Mouse (Mus musculus): ENCODE data around the gene Tssc4. TPM values are rescaled to one million over a fixed set of nuclear protein-coding genes. Genes with fewer than 3 reads are reported as not detected.

Gene Tssc4
- polyA plus RNA-seq, 2 experiments = 26.9 to 38.5 TPM

DNA sequence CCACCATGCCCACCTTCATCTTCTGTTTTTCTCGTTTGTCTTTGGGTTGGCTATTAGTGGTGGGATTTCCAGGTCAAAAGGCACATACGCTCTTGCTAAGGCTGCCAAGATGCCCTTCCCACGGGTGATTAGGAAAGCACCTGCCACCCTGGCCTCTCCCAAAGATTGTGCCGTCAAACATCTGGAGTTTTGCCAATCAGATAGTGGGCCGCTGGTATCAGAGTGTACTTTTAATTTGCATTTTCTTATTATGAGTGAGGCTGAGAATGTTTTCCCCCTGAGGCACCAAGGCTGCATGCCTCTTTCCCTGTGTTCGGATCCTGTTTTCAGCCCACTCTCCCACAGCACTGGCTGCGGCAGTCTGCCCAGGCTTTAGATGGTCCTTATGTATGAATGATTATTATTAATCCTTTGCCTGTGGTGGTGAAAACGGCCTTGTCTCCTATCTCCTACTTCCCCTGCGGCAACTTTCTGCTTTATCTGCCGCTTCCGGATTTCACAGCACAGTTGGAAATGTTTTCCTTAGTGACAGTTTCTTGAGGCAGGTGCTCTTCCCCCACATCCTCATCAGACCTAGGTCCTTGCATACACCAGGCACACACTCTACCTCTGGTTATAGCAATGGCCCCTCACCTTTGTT, 36.3 kb downstream of the Tssc4 start:
- no peak overlapping the region for H3K4me2 ChIP-seq (ENCODE audit: low read depth)
- H3K9ac ChIP-seq (replicated peaks) = no peak overlapping the region
- ATAC-seq (ENCODE audit: insufficient read depth) (no peak), DNase-seq (ENCODE audit: low read depth in 3 of 3, low spot score in 3 of 3) (no peak)
- H3K4me1 ChIP-seq (replicated peaks; ENCODE audit: control insufficient read depth in 2 of 2, insufficient read depth in 2 of 2, low read length in 1 of 2) = no peaks in the 10 kb centered on the region
- no peak overlapping the region for H3K27ac ChIP-seq
- H3K9me3 ChIP-seq (ENCODE audit: control insufficient read depth, low read length) = no peaks in the 10 kb centered on the region
- WGBS (ENCODE audit: insufficient replicate concordance) = 45% methylated on average over 11 of the region's 11 CpGs
- H3K4me3 ChIP-seq (ENCODE audit: insufficient read depth in 1 of 2, low read depth in 2 of 2, low read length in 2 of 2) = no peak overlapping the region
- H3K36me3 ChIP-seq (replicated peaks; ENCODE audit: control insufficient read depth, insufficient read depth, low read depth) = no peaks in the 10 kb centered on the region
- TF ChIP-seq EP300 (IDR thresholded peaks at IDR 0.05; ENCODE audit: low read depth) = no peak
- no peak for TF ChIP-seq CTCF (IDR thresholded peaks at IDR 0.05; ENCODE audit: low read depth)
- peaks cover 27% of the 10 kb centered on the region for H3K27me3 ChIP-seq (ENCODE audit: control insufficient read depth, insufficient read depth, low read length)

DNA sequence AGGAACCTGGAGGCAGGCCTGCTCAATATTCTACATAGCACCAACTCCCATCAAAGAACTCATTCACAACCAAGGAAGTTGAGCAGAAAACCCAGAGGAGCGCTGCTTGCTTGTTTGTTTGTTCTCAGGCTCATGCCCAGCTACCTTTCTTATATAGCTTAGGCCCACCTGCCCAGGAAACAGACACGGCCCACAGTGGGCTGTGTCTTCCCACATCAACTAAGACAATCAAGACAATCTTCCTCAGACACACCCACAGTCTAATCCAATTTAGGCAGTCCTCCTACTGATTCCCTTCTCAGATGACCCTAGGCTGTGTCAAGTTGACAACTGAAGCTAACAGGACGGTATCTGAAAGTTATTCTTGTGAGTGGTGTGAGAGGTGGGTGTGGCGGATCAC, 37.0 kb downstream of the Tssc4 start, which contains the start of gene Kcnq1:
Gene Kcnq1 (plus strand): TSS at position 301 of the 400 bp plus-strand sequence.
- H3K27me3 ChIP-seq (ENCODE audit: control insufficient read depth, insufficient read depth, low read length) = peaks cover 27% of the 10 kb centered on the region

DNA sequence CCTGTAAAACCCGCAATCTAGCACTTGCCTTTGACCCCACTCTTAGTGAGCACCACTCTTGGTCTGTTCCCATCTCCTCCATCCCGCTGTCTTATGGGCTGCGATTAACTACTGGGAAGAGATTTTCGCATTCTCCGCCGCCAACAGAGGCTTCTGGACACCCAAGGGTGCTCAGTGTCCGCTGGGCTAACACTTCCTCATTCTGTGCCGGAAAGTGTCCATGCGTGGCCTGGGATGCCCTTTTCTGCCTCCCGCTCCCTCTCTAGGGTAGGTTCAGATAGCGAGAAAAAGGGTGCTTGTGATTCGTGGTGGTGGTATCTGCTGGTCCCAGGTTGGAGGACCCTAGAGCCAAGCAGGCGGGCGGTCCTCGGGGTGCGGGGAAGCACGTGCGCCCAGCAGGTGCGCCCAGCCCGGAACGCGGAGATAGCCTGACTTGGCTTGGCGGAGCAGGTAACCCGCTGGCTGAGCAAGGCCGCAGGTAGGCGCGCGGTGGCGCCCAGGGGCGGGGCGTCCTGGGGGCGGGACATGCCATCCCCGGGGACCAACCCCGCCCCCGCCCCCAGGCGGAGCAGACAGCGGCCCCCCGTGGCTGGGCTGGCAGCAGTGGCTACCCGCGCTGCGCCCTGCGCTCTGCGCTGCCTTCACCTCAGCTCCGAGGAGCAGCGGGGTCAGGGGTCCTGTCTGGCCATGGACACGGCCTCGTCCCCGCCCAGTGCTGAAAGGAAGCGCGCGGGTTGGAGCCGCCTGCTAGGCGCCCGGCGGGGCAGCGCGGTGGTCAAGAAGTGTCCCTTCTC, 37.8 kb downstream of the Tssc4 start:
- ATAC-seq (ENCODE audit: insufficient read depth) = no peak
- no peak overlapping the region for H3K27ac ChIP-seq

More for the DNA sequence above, 37.0 kb downstream of the Tssc4 start, which contains the start of gene Kcnq1:
- DNase-seq (ENCODE audit: low read depth in 3 of 3, low spot score in 3 of 3) (no peak), ATAC-seq (ENCODE audit: insufficient read depth) (no peak)
- Histone ChIP-seq H3K27ac (no peak within 1 kb of the TSS), H3K4me1 (replicated peaks; ENCODE audit: control insufficient read depth in 2 of 2, insufficient read depth in 2 of 2, low read length in 1 of 2) (no peaks in the 10 kb centered on the region), H3K4me3 (ENCODE audit: insufficient read depth in 1 of 2, low read depth in 2 of 2, low read length in 2 of 2) (peak within 1 kb of the TSS in 1 of 2 experiments; percentile 27; a peak in 2 of 4 replicates), H3K4me2 (ENCODE audit: low read depth) (peak within 1 kb of the TSS; percentile 44), H3K9me3 (ENCODE audit: control insufficient read depth, low read length) (no peaks in the 10 kb centered on the region), H3K9ac (replicated peaks) (no peak within 1 kb of the TSS), H3K36me3 (replicated peaks; ENCODE audit: control insufficient read depth, insufficient read depth, low read depth) (no peaks in the 10 kb centered on the region)
- WGBS (ENCODE audit: insufficient replicate concordance) = 40% methylated on average over 4 of the region's 4 CpGs
- TF ChIP-seq CTCF (IDR thresholded peaks at IDR 0.05; ENCODE audit: low read depth) (no peak), EP300 (IDR thresholded peaks at IDR 0.05; ENCODE audit: low read depth) (no peak)

DNA sequence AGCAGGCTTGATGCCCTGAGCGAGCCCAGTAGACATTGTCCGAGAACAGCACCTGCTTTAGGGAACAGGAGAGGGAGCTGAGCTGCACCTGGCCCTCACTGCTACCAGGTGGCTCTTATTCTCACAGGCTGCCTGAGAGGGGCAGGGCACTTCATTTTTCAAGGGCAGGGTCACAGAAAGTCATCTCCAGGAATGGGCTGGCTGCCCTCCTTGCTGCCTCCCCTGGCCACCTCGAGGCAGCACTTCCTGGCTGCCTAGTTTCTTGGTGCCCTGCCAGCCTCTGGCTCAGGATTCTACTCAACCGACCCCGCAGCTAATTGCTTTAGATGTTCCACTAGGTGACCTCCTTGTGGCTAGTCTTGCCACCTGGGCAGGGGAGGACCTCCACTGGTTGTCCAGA, 39.2 kb downstream of the Tssc4 start:
- no peak overlapping the region for H3K4me2 ChIP-seq (ENCODE audit: low read depth)
- no peak overlapping the region for H3K9ac ChIP-seq (replicated peaks)
- ATAC-seq (ENCODE audit: insufficient read depth) (no peak), DNase-seq (ENCODE audit: low read depth in 3 of 3, low spot score in 3 of 3) (no peak)
- no peaks in the 10 kb centered on the region for H3K36me3 ChIP-seq (replicated peaks; ENCODE audit: control insufficient read depth, insufficient read depth, low read depth)
- TF ChIP-seq EP300 (IDR thresholded peaks at IDR 0.05; ENCODE audit: low read depth) (no peak), CTCF (IDR thresholded peaks at IDR 0.05; ENCODE audit: low read depth) (no peak)
- 37% methylated on average over 5 of the region's 5 CpGs for WGBS (ENCODE audit: insufficient replicate concordance)
- H3K4me1 ChIP-seq (replicated peaks; ENCODE audit: control insufficient read depth in 2 of 2, insufficient read depth in 2 of 2, low read length in 1 of 2) = no peaks in the 10 kb centered on the region
- peaks cover 27% of the 10 kb centered on the region for H3K27me3 ChIP-seq (ENCODE audit: control insufficient read depth, insufficient read depth, low read length)
- no peak overlapping the region for H3K27ac ChIP-seq
- no peaks in the 10 kb centered on the region for H3K9me3 ChIP-seq (ENCODE audit: control insufficient read depth, low read length)
- no peak overlapping the region for H3K4me3 ChIP-seq (ENCODE audit: insufficient read depth in 1 of 2, low read depth in 2 of 2, low read length in 2 of 2)

More for the DNA sequence above, 37.8 kb downstream of the Tssc4 start:
- H3K4me2 ChIP-seq (ENCODE audit: low read depth) = peak overlapping the region; percentile 44
- no peaks in the 10 kb centered on the region for H3K9me3 ChIP-seq (ENCODE audit: control insufficient read depth, low read length)
- H3K27me3 ChIP-seq (ENCODE audit: control insufficient read depth, insufficient read depth, low read length) = peaks cover 27% of the 10 kb centered on the region
- no peaks in the 10 kb centered on the region for H3K4me1 ChIP-seq (replicated peaks; ENCODE audit: control insufficient read depth in 2 of 2, insufficient read depth in 2 of 2, low read length in 1 of 2)
- H3K4me3 ChIP-seq (ENCODE audit: insufficient read depth in 1 of 2, low read depth in 2 of 2, low read length in 2 of 2) = peak overlapping the region in 1 of 2 experiments; percentile 27; a peak in 2 of 4 replicates
- H3K9ac ChIP-seq (replicated peaks) = no peak overlapping the region
- no peak for TF ChIP-seq CTCF (IDR thresholded peaks at IDR 0.05; ENCODE audit: low read depth)
- TF ChIP-seq EP300 (IDR thresholded peaks at IDR 0.05; ENCODE audit: low read depth) = no peak
- 5% methylated on average over 49 of the region's 57 CpGs for WGBS (ENCODE audit: insufficient replicate concordance)
- no peak for DNase-seq (ENCODE audit: low read depth in 3 of 3, low spot score in 3 of 3)
- H3K36me3 ChIP-seq (replicated peaks; ENCODE audit: control insufficient read depth, insufficient read depth, low read depth) = no peaks in the 10 kb centered on the region

DNA sequence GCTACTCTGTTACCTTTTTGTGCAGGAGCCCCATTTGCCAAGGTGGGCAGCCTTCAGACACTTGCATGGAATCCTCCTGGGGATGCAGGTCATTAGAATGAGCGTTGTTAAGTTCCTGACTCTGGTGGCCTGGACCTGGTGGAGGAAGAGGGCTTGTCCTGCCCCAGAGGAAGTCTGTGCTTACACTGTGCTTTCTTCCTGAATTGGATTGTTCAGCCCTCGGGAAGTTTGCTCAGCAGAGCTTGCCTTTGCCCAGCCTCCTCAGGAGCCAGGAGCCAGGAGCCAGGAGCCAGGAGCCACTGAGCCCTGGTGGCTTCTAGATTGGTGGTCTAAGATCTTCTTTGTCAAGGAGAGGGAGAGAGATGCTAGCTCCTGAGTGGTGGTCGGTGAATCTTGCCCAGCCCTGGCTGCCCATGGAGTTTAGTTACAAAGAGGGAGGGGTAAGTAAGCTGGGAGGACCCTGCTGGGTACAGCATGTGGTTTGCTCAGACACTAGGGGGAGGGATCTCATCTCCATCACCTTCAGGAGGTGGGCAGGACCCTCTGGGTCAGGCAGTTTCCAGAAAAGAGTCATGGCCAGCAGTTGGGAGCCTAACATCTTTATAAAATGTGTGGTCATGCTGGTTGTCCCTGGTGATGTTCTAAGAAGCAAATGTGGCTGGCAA, 40.1 kb downstream of the Tssc4 start:
- Histone ChIP-seq H3K4me1 (replicated peaks; ENCODE audit: control insufficient read depth in 2 of 2, insufficient read depth in 2 of 2, low read length in 1 of 2) (no peaks in the 10 kb centered on the region), H3K27ac (no peak overlapping the region), H3K9ac (replicated peaks) (no peak overlapping the region), H3K4me3 (ENCODE audit: insufficient read depth in 1 of 2, low read depth in 2 of 2, low read length in 2 of 2) (no peak overlapping the region), H3K36me3 (replicated peaks; ENCODE audit: control insufficient read depth, insufficient read depth, low read depth) (no peaks in the 10 kb centered on the region), H3K9me3 (ENCODE audit: control insufficient read depth, low read length) (no peaks in the 10 kb centered on the region), H3K4me2 (ENCODE audit: low read depth) (no peak overlapping the region), H3K27me3 (ENCODE audit: control insufficient read depth, insufficient read depth, low read length) (peaks cover 27% of the 10 kb centered on the region)
- TF ChIP-seq CTCF (IDR thresholded peaks at IDR 0.05; ENCODE audit: low read depth) = no peak
- no peak for TF ChIP-seq EP300 (IDR thresholded peaks at IDR 0.05; ENCODE audit: low read depth)
- DNase-seq (ENCODE audit: low read depth in 3 of 3, low spot score in 3 of 3) = no peak
- ATAC-seq (ENCODE audit: insufficient read depth) = no peak
- WGBS (ENCODE audit: insufficient replicate concordance) = 5% methylated on average over 3 of the region's 3 CpGs
